Mouse (Mus musculus) embryonic facial prominence, embryonic 15.5 days (tissue): ENCODE measurements at regions not wholly inside any gene's neighbourhood (a gene's known extent, or its start where the extent isn't known, plus 50 kb on each side); places are given as distances from the start of the nearest gene placed in this dataset.
"Not testable (repeated sequence)": the region's sequence is repeated elsewhere in the genome, so short reads cannot be mapped to it uniquely, and the experiment has no call there.

Experiments used
- ATAC-seq: fragments of 200-750 bp; cut with Nextera tagmentation; 2 replicates; pipeline ENCODE4 v1.8.0; 2017; ENCODE audit warnings: low read depth, moderate TSS enrichment; ENCODE audit not compliant: insufficient number of reproducible peaks, low FRiP score, low TSS enrichment
- H3K27ac ChIP-seq: fragments of 300-500 bp; sonication (generic); replicated peaks from 2 replicates; pipeline ENCODE4 v1.5.1; 2015; ENCODE audit warnings: mild to moderate bottlenecking, inconsistent platforms
- H3K27me3 ChIP-seq: fragments of 300-500 bp; sonication (generic); 2 replicates; pipeline ENCODE4 v1.6.1; 2015; ENCODE audit warnings: inconsistent platforms
- H3K36me3 ChIP-seq: fragments of 300-500 bp; sonication (generic); 2 replicates; pipeline ENCODE4 v1.6.1; 2015; ENCODE audit warnings: mild to moderate bottlenecking, inconsistent platforms
- H3K4me1 ChIP-seq: fragments of 300-500 bp; sonication (generic); 2 replicates; pipeline ENCODE4 v1.6.1; 2015; ENCODE audit warnings: inconsistent platforms
- H3K4me2 ChIP-seq: fragments of 300-500 bp; sonication (generic); replicated peaks from 2 replicates; pipeline ENCODE4 v1.6.1; 2015; ENCODE audit warnings: mild to moderate bottlenecking, inconsistent platforms
- H3K4me3 ChIP-seq: fragments of 300-500 bp; sonication (generic); replicated peaks from 2 replicates; pipeline ENCODE4 v1.5.1; 2015; ENCODE audit warnings: mild to moderate bottlenecking, inconsistent platforms
- H3K9ac ChIP-seq: fragments of 300-500 bp; sonication (generic); 2 replicates; pipeline ENCODE4 v1.6.1; 2015; ENCODE audit warnings: inconsistent platforms
- H3K9me3 ChIP-seq: fragments of 300-500 bp; sonication (generic); replicated peaks from 2 replicates; pipeline ENCODE4 v1.6.1; 2016; ENCODE audit warnings: inconsistent platforms
- WGBS: fragments of 180-500 bp; shearing (Covaris S2); methylation state at CpG from one replicate; pipeline ENCODE4 v1.1.7; 2015; 5-methylcytosine and 5-hydroxymethylcytosine counted together

GRCm38 (mm10) chr2:78274122-78274521 is 327.9 kb upstream of the Cwc22 start:
- Histone ChIP-seq H3K9me3 (no peaks in the 10 kb centered on the region), H3K4me1 (no peaks in the 10 kb centered on the region), H3K4me2 (no peak overlapping the region), H3K9ac (no peak overlapping the region), H3K27ac (no peak overlapping the region), H3K36me3 (no peaks in the 10 kb centered on the region), H3K4me3 (no peak overlapping the region), H3K27me3 (no peaks in the 10 kb centered on the region)
- 65% methylated on average over 5 of the region's 5 CpGs for WGBS
- ATAC-seq = no peak

- no peaks in the 10 kb centered on the region for H3K27me3 ChIP-seq
- no peaks in the 10 kb centered on the region for H3K4me1 ChIP-seq
- H3K9ac ChIP-seq = no peak overlapping the region
- H3K27ac ChIP-seq = no peak overlapping the region
- H3K36me3 ChIP-seq = no peaks in the 10 kb centered on the region
- H3K4me2 ChIP-seq = no peak overlapping the region
- ATAC-seq = no peak
- WGBS = 76% methylated on average over 4 of the region's 4 CpGs
- no peak overlapping the region for H3K4me3 ChIP-seq
- no peaks in the 10 kb centered on the region for H3K9me3 ChIP-seq
Measured at GRCm38 (mm10) chr2:78268705-78269104, 322.5 kb upstream of the Cwc22 start.

GRCm38 (mm10) chr2:78267527-78268375 is 321.6 kb upstream of the Cwc22 start:
- no peak overlapping the region for H3K4me2 ChIP-seq
- no peak overlapping the region for H3K27ac ChIP-seq
- WGBS = 71% methylated on average over 2 of the region's 2 CpGs
- no peaks in the 10 kb centered on the region for H3K4me1 ChIP-seq
- ATAC-seq = no peak
- no peaks in the 10 kb centered on the region for H3K27me3 ChIP-seq
- no peak overlapping the region for H3K9ac ChIP-seq
- H3K36me3 ChIP-seq = no peaks in the 10 kb centered on the region
- H3K4me3 ChIP-seq = no peak overlapping the region
- H3K9me3 ChIP-seq = no peaks in the 10 kb centered on the region

- no peak overlapping the region for H3K4me3 ChIP-seq
- H3K9ac ChIP-seq = no peak overlapping the region
- WGBS = 71% methylated on average over 10 of the region's 10 CpGs
- no peaks in the 10 kb centered on the region for H3K36me3 ChIP-seq
- ATAC-seq = no peak
- no peaks in the 10 kb centered on the region for H3K27me3 ChIP-seq
- H3K4me2 ChIP-seq = no peak overlapping the region
- H3K27ac ChIP-seq = no peak overlapping the region
- no peaks in the 10 kb centered on the region for H3K9me3 ChIP-seq
- H3K4me1 ChIP-seq = no peaks in the 10 kb centered on the region
Measured at GRCm38 (mm10) chr2:78253601-78254097, 307.5 kb upstream of the Cwc22 start.

GRCm38 (mm10) chr2:78246354-78246753 is 300.2 kb upstream of the Cwc22 start:
- no peak overlapping the region for H3K9ac ChIP-seq
- ATAC-seq = no peak
- H3K27me3 ChIP-seq = no peaks in the 10 kb centered on the region
- WGBS = 27% methylated on average over 5 of the region's 5 CpGs
- no peak overlapping the region for H3K4me3 ChIP-seq
- no peak overlapping the region for H3K4me2 ChIP-seq
- H3K9me3 ChIP-seq = no peaks in the 10 kb centered on the region
- no peaks in the 10 kb centered on the region for H3K36me3 ChIP-seq
- 0 out of 2 replicates have a peak, but pooled peaks cover 4% of the 10 kb centered on the region for H3K4me1 ChIP-seq
- H3K27ac ChIP-seq = no peak overlapping the region

GRCm38 (mm10) chr2:78240299-78240698 is 294.1 kb upstream of the Cwc22 start:
- peaks cover 3% of the 10 kb centered on the region; the same call in 1 of the 2 replicates for H3K4me1 ChIP-seq
- no peaks in the 10 kb centered on the region for H3K36me3 ChIP-seq
- H3K4me3 ChIP-seq = no peak overlapping the region
- no peaks in the 10 kb centered on the region for H3K9me3 ChIP-seq
- no peaks in the 10 kb centered on the region for H3K27me3 ChIP-seq
- no peak overlapping the region for H3K9ac ChIP-seq
- WGBS = 55% methylated on average over 2 of the region's 2 CpGs
- no peak for ATAC-seq
- no peak overlapping the region for H3K27ac ChIP-seq
- no peak overlapping the region for H3K4me2 ChIP-seq

GRCm38 (mm10) chr2:78225383-78226100 is 279.4 kb upstream of the Cwc22 start:
- H3K27me3 ChIP-seq, H3K9me3 ChIP-seq, H3K4me1 ChIP-seq, H3K9ac ChIP-seq, H3K27ac ChIP-seq, H3K4me3 ChIP-seq, H3K4me2 ChIP-seq, H3K36me3 ChIP-seq, ATAC-seq: not testable (repeated sequence)
- 91% methylated on average over 4 of the region's 4 CpGs for WGBS

- no peak for ATAC-seq
- H3K4me2 ChIP-seq = no peak overlapping the region
- no peak overlapping the region for H3K9ac ChIP-seq
- H3K27ac ChIP-seq = no peak overlapping the region
- H3K4me3 ChIP-seq = no peak overlapping the region
- 41% methylated on average over 8 of the region's 8 CpGs for WGBS
- no peaks in the 10 kb centered on the region for H3K27me3 ChIP-seq
- H3K9me3 ChIP-seq = no peaks in the 10 kb centered on the region
- H3K4me1 ChIP-seq = no peaks in the 10 kb centered on the region
- no peaks in the 10 kb centered on the region for H3K36me3 ChIP-seq
Measured at GRCm38 (mm10) chr2:78214469-78214868, 268.3 kb upstream of the Cwc22 start.

- WGBS = 64% methylated on average over 5 of the region's 5 CpGs
- no peaks in the 10 kb centered on the region for H3K27me3 ChIP-seq
- H3K36me3 ChIP-seq = no peaks in the 10 kb centered on the region
- H3K9ac ChIP-seq = no peak overlapping the region
- ATAC-seq = no peak
- no peak overlapping the region for H3K27ac ChIP-seq
- no peaks in the 10 kb centered on the region for H3K9me3 ChIP-seq
- no peak overlapping the region for H3K4me3 ChIP-seq
- no peak overlapping the region for H3K4me2 ChIP-seq
- H3K4me1 ChIP-seq = no peaks in the 10 kb centered on the region
Measured at GRCm38 (mm10) chr2:78205125-78205524, 258.9 kb upstream of the Cwc22 start.

- Histone ChIP-seq H3K4me3 (no peak overlapping the region), H3K36me3 (no peaks in the 10 kb centered on the region), H3K4me1 (no peaks in the 10 kb centered on the region), H3K4me2 (no peak overlapping the region), H3K9me3 (no peaks in the 10 kb centered on the region), H3K27ac (no peak overlapping the region), H3K27me3 (no peaks in the 10 kb centered on the region), H3K9ac (no peak overlapping the region)
- ATAC-seq = no peak
- WGBS = 79% methylated on average over 4 of the region's 4 CpGs
Measured at GRCm38 (mm10) chr2:78196006-78196405, 249.8 kb upstream of the Cwc22 start.

- H3K4me1 ChIP-seq = no peaks in the 10 kb centered on the region
- no peak overlapping the region for H3K27ac ChIP-seq
- H3K36me3 ChIP-seq = no peaks in the 10 kb centered on the region
- no peaks in the 10 kb centered on the region for H3K27me3 ChIP-seq
- H3K4me3 ChIP-seq = no peak overlapping the region
- WGBS = 4% methylated on average over 1 of the region's 1 CpGs
- no peak overlapping the region for H3K4me2 ChIP-seq
- H3K9ac ChIP-seq = no peak overlapping the region
- no peaks in the 10 kb centered on the region for H3K9me3 ChIP-seq
- ATAC-seq = peak; percentile 60; the same call in 1 of the 2 replicates
Measured at GRCm38 (mm10) chr2:78189620-78190019, 243.4 kb upstream of the Cwc22 start.
